Mouse (Mus musculus) mammary gland, adult 2 months (tissue): ENCODE results near the gene Snx33. TPM values are rescaled to one million over a fixed set of nuclear protein-coding genes. Genes with fewer than 3 reads are reported as not detected.

Source experiments
- polyA plus RNA-seq: library from polyadenylated mRNA; depleted of rRNA; stranded (reverse); fragments of >200 nt; gene quantifications from 2 replicates; pipeline ENCODE4 v1.2.3, GENCODE M21; 2012; ENCODE audit warnings: low replicate concordance; rRNA removed

Snx33 gene
- polyA plus RNA-seq: 19.6 and 23.7 TPM in 2 replicates

DNA sequence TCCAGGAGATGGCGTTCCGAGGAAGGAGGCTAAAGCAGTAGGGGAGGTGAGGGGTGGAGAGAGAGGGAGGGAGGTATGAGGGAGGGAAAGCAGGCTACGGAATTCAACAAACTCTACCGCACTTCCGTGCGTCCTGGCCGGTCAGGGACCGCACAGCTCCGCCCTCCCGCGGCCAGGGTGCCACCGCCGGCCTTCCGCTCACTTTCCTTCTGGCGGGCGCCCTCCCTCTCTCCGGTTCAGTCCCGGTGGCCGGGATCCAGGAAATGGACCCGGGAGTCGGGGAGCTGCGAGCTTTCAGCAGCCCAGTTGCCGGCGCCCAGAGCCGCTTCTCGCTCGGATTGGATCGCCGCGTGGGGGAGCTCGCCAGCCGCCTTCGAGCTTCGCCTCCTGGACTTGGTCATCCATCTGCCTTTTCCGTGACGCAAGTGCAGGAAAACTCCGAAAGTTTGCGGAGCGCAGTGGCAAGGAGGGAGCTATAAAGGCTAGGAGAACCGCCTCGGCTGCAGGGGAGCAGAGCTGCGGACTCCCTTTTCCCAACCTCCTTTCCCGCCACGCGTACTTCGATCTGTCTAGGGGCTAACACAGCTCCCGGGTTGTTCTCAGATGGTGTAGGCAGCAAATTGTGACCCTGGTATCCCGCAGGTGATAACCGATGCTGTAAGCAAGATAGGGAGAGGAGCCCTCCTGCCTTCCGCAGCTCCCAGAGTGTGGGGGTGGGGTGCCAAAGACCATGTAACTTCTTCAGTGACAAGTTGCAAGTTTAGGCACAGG lies at the start of gene Snx33:
Gene Snx33, minus strand, starts transcription at position 331 of the 771 bp plus-strand sequence.

DNA sequence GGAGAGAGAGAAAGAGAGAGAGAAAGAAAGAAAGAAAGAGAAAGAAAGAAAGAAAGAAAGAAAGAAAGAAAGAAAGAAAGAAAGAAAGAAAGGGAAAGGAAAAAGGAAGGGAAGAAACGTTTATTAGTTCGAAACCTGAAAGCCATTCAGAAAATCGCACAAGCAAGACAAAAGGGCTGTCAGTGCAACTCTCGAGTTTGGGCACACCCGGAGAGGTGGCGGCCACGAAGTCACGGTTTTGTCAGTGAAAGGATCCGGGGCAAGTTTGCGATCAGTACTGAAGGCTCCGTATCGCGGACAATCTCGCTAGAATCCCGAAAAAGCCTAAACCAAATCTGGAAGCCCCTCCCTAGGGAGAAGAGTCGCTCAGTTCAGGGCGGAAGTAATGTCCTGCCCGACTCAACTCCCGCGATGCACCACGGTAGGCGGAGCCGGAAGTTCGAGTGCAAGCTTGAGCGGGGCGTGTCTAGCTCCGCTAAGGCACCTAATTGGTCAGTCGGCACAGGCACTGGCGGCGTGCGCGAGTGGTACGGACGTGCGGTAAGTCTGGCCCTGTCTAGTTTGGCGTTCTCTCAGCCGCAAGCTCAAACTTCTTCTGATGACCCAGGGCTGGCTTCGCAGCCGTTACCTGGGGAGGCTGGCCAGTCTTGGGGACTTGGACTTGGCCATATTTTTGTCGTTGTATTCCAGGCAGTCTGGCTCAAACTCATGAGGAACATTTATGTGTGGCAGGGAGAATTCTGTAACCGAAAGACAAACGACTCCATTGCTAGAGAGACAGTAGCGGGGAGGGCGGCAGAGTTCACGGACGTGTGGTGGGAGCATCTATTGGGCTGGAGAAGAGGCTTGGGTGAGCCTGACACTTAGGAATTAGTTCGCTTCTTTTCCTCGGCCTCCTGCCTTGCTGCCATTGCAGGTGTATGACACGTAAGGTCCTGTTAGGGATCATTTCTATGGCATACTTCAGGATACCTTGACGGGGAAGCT lies 22.5 kb upstream of the Snx33 start, which contains the start of gene Snupn:
Gene Snupn, plus strand, starts transcription at position 465 of the 987 bp plus-strand sequence.

DNA sequence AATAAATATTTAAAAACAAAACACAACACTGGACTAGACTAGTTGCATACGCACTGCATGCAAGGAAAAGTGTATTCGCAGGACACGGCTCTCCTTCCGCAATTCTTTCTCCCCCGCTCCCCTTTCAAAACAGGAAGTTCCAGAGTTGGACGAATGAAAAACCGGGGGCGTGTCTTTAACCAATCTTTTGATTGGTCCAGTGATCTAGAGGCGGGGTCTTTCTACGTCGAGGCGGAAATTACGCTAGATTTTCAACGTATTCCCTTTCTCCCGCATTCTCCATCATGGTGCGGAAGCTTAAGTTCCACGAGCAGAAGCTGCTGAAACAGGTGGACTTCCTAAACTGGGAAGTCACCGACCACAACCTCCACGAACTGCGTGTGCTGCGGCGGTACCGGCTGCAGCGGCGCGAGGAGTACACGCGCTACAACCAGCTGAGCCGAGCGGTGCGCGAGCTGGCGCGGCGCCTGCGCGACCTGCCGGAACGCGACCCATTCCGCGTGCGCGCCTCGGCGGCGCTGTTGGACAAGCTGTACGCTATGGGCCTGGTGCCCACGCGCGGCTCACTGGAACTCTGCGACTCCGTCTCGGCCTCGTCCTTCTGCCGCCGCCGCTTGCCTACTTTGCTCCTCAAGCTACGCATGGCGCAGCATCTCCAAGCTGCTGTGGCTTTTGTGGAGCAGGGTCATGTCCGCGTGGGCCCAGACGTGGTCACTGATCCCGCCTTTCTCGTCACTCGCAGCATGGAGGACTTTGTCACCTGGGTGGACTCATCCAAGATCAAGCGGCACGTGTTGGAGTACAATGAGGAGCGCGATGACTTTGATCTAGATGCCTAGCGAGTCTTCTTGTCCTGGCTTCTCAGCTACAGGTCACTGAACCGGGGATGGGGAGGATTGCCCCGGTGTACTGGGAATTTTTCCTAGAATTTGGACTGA lies 9.3 kb upstream of the Snx33 start, which contains the start of gene Imp3:
Gene Imp3, plus strand, starts transcription at position 253 of the 938 bp plus-strand sequence.

Other genes starting within 250 kb of the Snx33 start
- gene Lingo1, start 131.9 kb downstream of the Snx33 start, polyA plus RNA-seq: 4.6 and 8.3 TPM in 2 replicates
- 23.0 and 28.9 TPM in 2 replicates for gene Odf3l1, start 63.7 kb downstream of the Snx33 start, polyA plus RNA-seq
- 32.7 and 50.8 TPM in 2 replicates for gene Cspg4, start 63.3 kb downstream of the Snx33 start, polyA plus RNA-seq
- 165 and 338 TPM in 2 replicates for gene Imp3, start 9.1 kb upstream of the Snx33 start, polyA plus RNA-seq
- 4.1 and 7.5 TPM in 2 replicates for gene Snupn, start 22.5 kb upstream of the Snx33 start, polyA plus RNA-seq
- 31.9 and 44.9 TPM in 2 replicates for gene Ptpn9, start 66.6 kb upstream of the Snx33 start, polyA plus RNA-seq
- 109 and 117 TPM in 2 replicates for gene Sin3a, start 143.7 kb upstream of the Snx33 start, polyA plus RNA-seq
- 292 and 312 TPM in 2 replicates for gene Man2c1, start 202.3 kb upstream of the Snx33 start, polyA plus RNA-seq
- 15.6 and 24.1 TPM in 2 replicates for gene Neil1, start 219.9 kb upstream of the Snx33 start, polyA plus RNA-seq
- gene Commd4, start 230.0 kb upstream of the Snx33 start, polyA plus RNA-seq: 191 and 223 TPM in 2 replicates